In genomic region chr7:80740954-80741353, GRCm38 (mm10) we compare ENCODE assay signal across 9 mouse cellular contexts. TPM values are rescaled to one million over a fixed set of nuclear protein-coding genes. Genes with fewer than 3 reads are reported as not detected.
A peak's percentile ranks its signal among the peaks of the same experiment; 100 is the strongest.
DNase-seq lines count a peak whose midpoint lies in the region; ATAC-seq lines count a peak whose summit lies in the region.
"Had no signal": no experiment of that assay in that cellular context is flagged by ENCODE, and none has a peak within 500 bp of the region (broad histone marks: within the 10 kb centered on the region; RNA-seq: fewer than 3 reads in every experiment).

No protein-coding gene starts in this region.

- H3K4me3 ChIP-seq in lung, embryonic 15.5 days, result no peak overlapping the region
- H3K4me3 ChIP-seq: heart, embryonic 13.5 days had no signal

- peak; percentile 75; the same call in 1 of the 2 replicates for ATAC-seq in lung, embryonic 15.5 days (ENCODE audit: borderline replicate concordance, extremely low read depth, low FRiP score, low TSS enrichment)

- peaks cover 20% of the 10 kb centered on the region for H3K4me1 ChIP-seq in lung, embryonic 15.5 days

- H3K4me2 ChIP-seq in lung, embryonic 15.5 days, result no peak overlapping the region
- H3K4me2 ChIP-seq: heart, embryonic 13.5 days had no signal

- no peak overlapping the region for H3K27ac ChIP-seq in lung, embryonic 15.5 days
- H3K27ac ChIP-seq: heart, embryonic 13.5 days had no signal

- peak; percentile 55 to 61 for DNase-seq in B cell, adult 2 months
- peak; percentile 87 for DNase-seq in NIH3T3 (ENCODE audit: low read depth)
- peak; percentile 38 to 62 for DNase-seq in cerebellum, postnatal 4 days (ENCODE audit: low spot score in 2 of 2)
- DNase-seq in heart, adult 9 months (ENCODE audit: low spot score in 2 of 2), result peak; percentile 50 to 75
- DNase-seq in kidney, postnatal 25 days, result peak; percentile 88 to 90
- DNase-seq in right cerebral cortex, postnatal 10 days (ENCODE audit: low spot score in 2 of 2), result peak; percentile 86 to 88
- DNase-seq in urinary bladder, postnatal 4 days (ENCODE audit: low spot score in 2 of 2), result peak; percentile 76 to 84

- 22% methylated on average over 7 of the region's 7 CpGs for WGBS in lung, embryonic 15.5 days

- H3K9me3 ChIP-seq in lung, embryonic 15.5 days, result no peaks in the 10 kb centered on the region
- H3K9me3 ChIP-seq: heart, embryonic 13.5 days had no signal

- H3K27me3 ChIP-seq in lung, embryonic 15.5 days, result no peaks in the 10 kb centered on the region
- H3K27me3 ChIP-seq: heart, embryonic 13.5 days had no signal

- peaks cover 70% of the 10 kb centered on the region for H3K36me3 ChIP-seq in lung, embryonic 15.5 days

- H3K9ac ChIP-seq in lung, embryonic 15.5 days, result no peak overlapping the region
- H3K9ac ChIP-seq: heart, embryonic 13.5 days had no signal

RNA-seq across cellular contexts. Expression of gene Crtc3, which starts 52.3 kb away (rescaled TPM):
- 22.7 and 26.1 TPM in 2 replicates for polyA plus RNA-seq in lung, embryonic 15.5 days (2015; fragmentation: Nextera tagmentation; extraction: Ambion mirVana)
